Mouse (Mus musculus) mouse embryonic stem cell (cell line): ENCODE results near the gene Fosl1.
"Not testable (repeated sequence)": the region's sequence is repeated elsewhere in the genome, so short reads cannot be mapped to it uniquely, and the experiment has no call there.

Source experiments
- in situ Hi-C, 2 experiments: fragments of 300-500 bp; cut with MboI; formaldehyde crosslinking; loops; 1 replicate in 1 of 2; 3 replicates in 1 of 2; pipeline ENCODE4 v1.14.3; 2019 to 2020; ENCODE audit warnings: low sequenced_read_pairs in 2 of 2, low pct_unique_long_range_greater_than_20kb in 1 of 2, mixed read lengths in 1 of 2; ENCODE audit not compliant: unreplicated experiment in 1 of 2

The Fosl1 gene

GRCm38 (mm10) chr19:5473720-5474119 lies 26.4 kb downstream of the Fosl1 start, which contains the start of gene Efemp2:
Efemp2 (plus strand) TSS chr19:5473954.
- in situ Hi-C loops = no loop called here

GRCm38 (mm10) chr19:5474281-5475068 lies 27.1 kb downstream of the Fosl1 start:
- in situ Hi-C loops = no loop called here

- in situ Hi-C loops = no loop called here
Measured at GRCm38 (mm10) chr19:5475069-5475714, 27.8 kb downstream of the Fosl1 start.

- in situ Hi-C loops = no loop called here
Measured at GRCm38 (mm10) chr19:5477004-5477667, 29.8 kb downstream of the Fosl1 start.

- in situ Hi-C loops = no loop called here
Measured at GRCm38 (mm10) chr19:5477668-5478300, 30.4 kb downstream of the Fosl1 start.

- in situ Hi-C loops = no loop called here
Measured at GRCm38 (mm10) chr19:5480016-5480415, 32.7 kb downstream of the Fosl1 start.

- in situ Hi-C loops = no loop called here
Measured at GRCm38 (mm10) chr19:5481398-5481797, 34.1 kb downstream of the Fosl1 start.

GRCm38 (mm10) chr19:5483386-5484359 lies 36.3 kb downstream of the Fosl1 start:
- in situ Hi-C loops = no loop called here

- in situ Hi-C loops = no loop called here
Measured at GRCm38 (mm10) chr19:5484496-5484895, 37.1 kb downstream of the Fosl1 start.

GRCm38 (mm10) chr19:5485371-5485770 lies 38.0 kb downstream of the Fosl1 start:
- in situ Hi-C loops = no loop called here

- in situ Hi-C loops = no loop called here
Measured at GRCm38 (mm10) chr19:5485821-5486220, 38.5 kb downstream of the Fosl1 start.

GRCm38 (mm10) chr19:5486286-5486685 lies 38.9 kb downstream of the Fosl1 start:
- in situ Hi-C loops = no loop called here

GRCm38 (mm10) chr19:5486771-5487170 lies 39.4 kb downstream of the Fosl1 start:
- in situ Hi-C loops = no loop called here

GRCm38 (mm10) chr19:5487768-5488550 lies 40.6 kb downstream of the Fosl1 start, which contains the start of gene Mus81:
Mus81 (minus strand) TSS chr19:5488402.
- in situ Hi-C loops = no loop called here

GRCm38 (mm10) chr19:5488878-5489571 lies 41.7 kb downstream of the Fosl1 start:
- in situ Hi-C loops = no loop called here

GRCm38 (mm10) chr19:5489721-5490120 lies 42.4 kb downstream of the Fosl1 start:
- in situ Hi-C loops = not testable (repeated sequence)
